Mouse (Mus musculus) heart, adult 9 months (tissue): Measurements from ENCODE around the gene Acsl5.
A peak's percentile ranks its signal among the peaks of the same experiment; 100 is the strongest.

Experiments
- DNase-seq, 2 experiments: peaks; one replicate each; pipeline ENCODE4 v3.0.0; 2022; ENCODE audit warnings: low spot score in 2 of 2

Gene Acsl5

GRCm38 (mm10) chr19:55251383-55252124 is at the start of gene Acsl5:
TSS of gene Acsl5 (plus strand) at chr19:55251938.
- DNase-seq: no peak

GRCm38 (mm10) chr19:55206482-55207138 is 45.1 kb upstream of the Acsl5 start:
- peak in 1 of 2 experiments; percentile 39 for DNase-seq

- DNase-seq: no peak
Measured at GRCm38 (mm10) chr19:55207205-55207604, 44.5 kb upstream of the Acsl5 start.

GRCm38 (mm10) chr19:55207746-55208538 is 43.8 kb upstream of the Acsl5 start:
- DNase-seq: no peak

- DNase-seq: no peak
Measured at GRCm38 (mm10) chr19:55208654-55209053, 43.1 kb upstream of the Acsl5 start.

GRCm38 (mm10) chr19:55209084-55209483 is 42.7 kb upstream of the Acsl5 start:
- no peak for DNase-seq

- DNase-seq: no peak
Measured at GRCm38 (mm10) chr19:55211698-55212097, 40.0 kb upstream of the Acsl5 start.

GRCm38 (mm10) chr19:55213617-55214340 is 38.0 kb upstream of the Acsl5 start:
- DNase-seq: no peak

- DNase-seq: no peak
Measured at GRCm38 (mm10) chr19:55216876-55217275, 34.9 kb upstream of the Acsl5 start.

- DNase-seq: no peak
Measured at GRCm38 (mm10) chr19:55217365-55217764, 34.4 kb upstream of the Acsl5 start.

- peak; percentile 55 to 77 for DNase-seq
Measured at GRCm38 (mm10) chr19:55218192-55218739, 33.5 kb upstream of the Acsl5 start.

GRCm38 (mm10) chr19:55218741-55219221 is 33.0 kb upstream of the Acsl5 start:
- no peak for DNase-seq

GRCm38 (mm10) chr19:55219359-55219758 is 32.4 kb upstream of the Acsl5 start:
- DNase-seq: no peak

- no peak for DNase-seq
Measured at GRCm38 (mm10) chr19:55221208-55221607, 30.5 kb upstream of the Acsl5 start.

- no peak for DNase-seq
Measured at GRCm38 (mm10) chr19:55222268-55222667, 29.5 kb upstream of the Acsl5 start.

- no peak for DNase-seq
Measured at GRCm38 (mm10) chr19:55226621-55227020, 25.1 kb upstream of the Acsl5 start.

- DNase-seq: no peak
Measured at GRCm38 (mm10) chr19:55227135-55227534, 24.6 kb upstream of the Acsl5 start.

- no peak for DNase-seq
Measured at GRCm38 (mm10) chr19:55231081-55231480, 20.7 kb upstream of the Acsl5 start.

- DNase-seq: peak; percentile 44 to 56
Measured at GRCm38 (mm10) chr19:55232136-55232535, 19.6 kb upstream of the Acsl5 start.

GRCm38 (mm10) chr19:55236026-55236425 is 15.7 kb upstream of the Acsl5 start:
- DNase-seq: no peak

- DNase-seq: no peak
Measured at GRCm38 (mm10) chr19:55236564-55236963, 15.2 kb upstream of the Acsl5 start.
